Mouse (Mus musculus): Measurements from ENCODE around the gene Met. TPM values are rescaled to one million over a fixed set of nuclear protein-coding genes. Genes with fewer than 3 reads are reported as not detected.

Gene Met
- polyA plus RNA-seq, 1 experiment, result 4.7 TPM

DNA sequence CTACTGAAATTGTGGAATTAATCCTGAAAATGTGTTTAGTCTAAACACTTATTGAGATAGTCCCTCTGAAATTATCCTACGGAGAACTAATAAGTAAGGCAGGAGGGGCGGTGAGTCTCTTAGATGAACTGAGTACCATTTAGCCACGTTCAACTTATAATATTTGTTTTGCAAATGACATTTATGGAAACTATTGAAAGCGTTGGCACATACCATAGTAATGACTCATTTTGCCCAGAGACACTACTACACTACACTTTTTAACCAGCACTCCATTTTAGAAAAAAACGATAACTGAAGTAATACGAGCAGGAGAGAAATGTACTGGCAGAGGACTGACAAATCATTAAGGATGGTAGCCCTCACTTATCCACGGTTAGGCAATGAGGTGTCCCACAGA, 92.1 kb downstream of the Met start:
- TF ChIP-seq CTCF (IDR thresholded peaks at IDR 0.05; ENCODE audit: extremely low read depth, insufficient read length, insufficient replicate concordance, low read depth, low read length) (no peak), POLR2A (IDR thresholded peaks at IDR 0.05; ENCODE audit: low read depth, low read length) (no peak)
- H3K4me1 ChIP-seq (ENCODE audit: control insufficient read depth, insufficient read depth, insufficient read length, low read length), result peaks cover 15% of the 10 kb centered on the region
- 63% methylated on average over 7 of the region's 7 CpGs for WGBS
- H3K27me3 ChIP-seq (ENCODE audit: control insufficient read depth, insufficient read depth, low read length), result no peaks in the 10 kb centered on the region
- H3K4me3 ChIP-seq (ENCODE audit: low read depth, low read length), result no peak overlapping the region
- H3K27ac ChIP-seq (ENCODE audit: insufficient read depth, low read depth, low read length), result no peak overlapping the region
- H3K36me3 ChIP-seq (ENCODE audit: control insufficient read depth, insufficient read depth, low read length), result peaks cover 18% of the 10 kb centered on the region

GRCm38 (mm10) chr6:17559657-17560056, 96.1 kb downstream of the Met start:
- TF ChIP-seq POLR2A (IDR thresholded peaks at IDR 0.05; ENCODE audit: low read depth, low read length), result no peak
- TF ChIP-seq CTCF (IDR thresholded peaks at IDR 0.05; ENCODE audit: extremely low read depth, insufficient read length, insufficient replicate concordance, low read depth, low read length), result no peak
- H3K36me3 ChIP-seq (ENCODE audit: control insufficient read depth, insufficient read depth, low read length), result peaks cover 20% of the 10 kb centered on the region
- no peak overlapping the region for H3K4me3 ChIP-seq (ENCODE audit: low read depth, low read length)
- peak overlapping the region; percentile 11; the same call in 1 of the 2 replicates for H3K27ac ChIP-seq (ENCODE audit: insufficient read depth, low read depth, low read length)
- H3K27me3 ChIP-seq (ENCODE audit: control insufficient read depth, insufficient read depth, low read length), result no peaks in the 10 kb centered on the region
- 25% methylated on average over 4 of the region's 4 CpGs for WGBS
- peaks cover 13% of the 10 kb centered on the region; the same call in 1 of the 2 replicates for H3K4me1 ChIP-seq (ENCODE audit: control insufficient read depth, insufficient read depth, insufficient read length, low read length)

GRCm38 (mm10) chr6:17561347-17561746, 97.7 kb downstream of the Met start:
- no peak overlapping the region for H3K4me3 ChIP-seq (ENCODE audit: low read depth, low read length)
- peaks cover 11% of the 10 kb centered on the region; the same call in 1 of the 2 replicates for H3K4me1 ChIP-seq (ENCODE audit: control insufficient read depth, insufficient read depth, insufficient read length, low read length)
- H3K27me3 ChIP-seq (ENCODE audit: control insufficient read depth, insufficient read depth, low read length), result no peaks in the 10 kb centered on the region
- no peak overlapping the region for H3K27ac ChIP-seq (ENCODE audit: insufficient read depth, low read depth, low read length)
- 79% methylated on average over 2 of the region's 2 CpGs for WGBS
- peaks cover 22% of the 10 kb centered on the region for H3K36me3 ChIP-seq (ENCODE audit: control insufficient read depth, insufficient read depth, low read length)
- TF ChIP-seq CTCF (IDR thresholded peaks at IDR 0.05; ENCODE audit: extremely low read depth, insufficient read length, insufficient replicate concordance, low read depth, low read length) (no peak), POLR2A (IDR thresholded peaks at IDR 0.05; ENCODE audit: low read depth, low read length) (no peak)

DNA sequence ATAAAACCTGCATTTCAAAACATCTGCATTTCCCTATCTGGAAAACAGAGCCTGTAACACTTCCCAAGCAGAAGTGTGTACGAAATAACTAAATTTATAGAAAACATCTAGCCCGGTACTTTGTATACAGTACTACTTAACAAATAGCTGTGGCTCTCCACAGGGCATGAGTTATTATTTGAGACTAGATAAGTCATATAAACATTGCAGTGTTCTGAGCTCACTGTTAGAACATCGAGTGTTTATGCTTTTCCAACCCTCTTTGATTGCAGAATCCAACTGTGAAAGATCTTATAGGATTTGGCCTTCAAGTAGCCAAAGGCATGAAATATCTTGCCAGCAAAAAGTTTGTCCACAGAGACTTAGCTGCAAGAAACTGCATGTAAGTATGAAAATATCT, 98.3 kb downstream of the Met start:
- WGBS, result 74% methylated on average over 3 of the region's 3 CpGs
- H3K27me3 ChIP-seq (ENCODE audit: control insufficient read depth, insufficient read depth, low read length), result no peaks in the 10 kb centered on the region
- H3K27ac ChIP-seq (ENCODE audit: insufficient read depth, low read depth, low read length), result no peak overlapping the region
- TF ChIP-seq POLR2A (IDR thresholded peaks at IDR 0.05; ENCODE audit: low read depth, low read length) (no peak), CTCF (IDR thresholded peaks at IDR 0.05; ENCODE audit: extremely low read depth, insufficient read length, insufficient replicate concordance, low read depth, low read length) (no peak)
- H3K4me1 ChIP-seq (ENCODE audit: control insufficient read depth, insufficient read depth, insufficient read length, low read length), result peaks cover 11% of the 10 kb centered on the region; the same call in 1 of the 2 replicates
- H3K4me3 ChIP-seq (ENCODE audit: low read depth, low read length), result no peak overlapping the region
- H3K36me3 ChIP-seq (ENCODE audit: control insufficient read depth, insufficient read depth, low read length), result peaks cover 24% of the 10 kb centered on the region

GRCm38 (mm10) chr6:17562472-17563088, 99.0 kb downstream of the Met start:
- no peaks in the 10 kb centered on the region for H3K27me3 ChIP-seq (ENCODE audit: control insufficient read depth, insufficient read depth, low read length)
- TF ChIP-seq POLR2A (IDR thresholded peaks at IDR 0.05; ENCODE audit: low read depth, low read length), result no peak
- no peak for TF ChIP-seq CTCF (IDR thresholded peaks at IDR 0.05; ENCODE audit: extremely low read depth, insufficient read length, insufficient replicate concordance, low read depth, low read length)
- peaks cover 19% of the 10 kb centered on the region for H3K36me3 ChIP-seq (ENCODE audit: control insufficient read depth, insufficient read depth, low read length)
- no peak overlapping the region for H3K4me3 ChIP-seq (ENCODE audit: low read depth, low read length)
- 72% methylated on average over 10 of the region's 10 CpGs for WGBS
- H3K27ac ChIP-seq (ENCODE audit: insufficient read depth, low read depth, low read length), result no peak overlapping the region
- H3K4me1 ChIP-seq (ENCODE audit: control insufficient read depth, insufficient read depth, insufficient read length, low read length), result peaks cover 11% of the 10 kb centered on the region; the same call in 1 of the 2 replicates

GRCm38 (mm10) chr6:17568702-17569352, 105.2 kb downstream of the Met start:
- Histone ChIP-seq H3K4me3 (ENCODE audit: low read depth, low read length) (no peak overlapping the region), H3K4me1 (ENCODE audit: control insufficient read depth, insufficient read depth, insufficient read length, low read length) (peaks cover 14% of the 10 kb centered on the region; the same call in 1 of the 2 replicates), H3K27ac (ENCODE audit: insufficient read depth, low read depth, low read length) (peak overlapping the region; percentile 79), H3K36me3 (ENCODE audit: control insufficient read depth, insufficient read depth, low read length) (peaks cover 16% of the 10 kb centered on the region), H3K27me3 (ENCODE audit: control insufficient read depth, insufficient read depth, low read length) (no peaks in the 10 kb centered on the region)
- no peak for TF ChIP-seq POLR2A (IDR thresholded peaks at IDR 0.05; ENCODE audit: low read depth, low read length)
- no peak for TF ChIP-seq CTCF (IDR thresholded peaks at IDR 0.05; ENCODE audit: extremely low read depth, insufficient read length, insufficient replicate concordance, low read depth, low read length)
- 35% methylated on average over 11 of the region's 11 CpGs for WGBS

GRCm38 (mm10) chr6:17573227-17573626, 109.6 kb downstream of the Met start:
- Histone ChIP-seq H3K36me3 (ENCODE audit: control insufficient read depth, insufficient read depth, low read length) (peaks cover 5% of the 10 kb centered on the region), H3K27me3 (ENCODE audit: control insufficient read depth, insufficient read depth, low read length) (no peaks in the 10 kb centered on the region), H3K27ac (ENCODE audit: insufficient read depth, low read depth, low read length) (0 out of 2 replicates have a peak overlapping the region, but pooled peaks have one; percentile 16), H3K4me1 (ENCODE audit: control insufficient read depth, insufficient read depth, insufficient read length, low read length) (peaks cover 11% of the 10 kb centered on the region; the same call in 1 of the 2 replicates), H3K4me3 (ENCODE audit: low read depth, low read length) (no peak overlapping the region)
- WGBS, result 33% methylated on average over 5 of the region's 5 CpGs
- no peak for TF ChIP-seq CTCF (IDR thresholded peaks at IDR 0.05; ENCODE audit: extremely low read depth, insufficient read length, insufficient replicate concordance, low read depth, low read length)
- TF ChIP-seq POLR2A (IDR thresholded peaks at IDR 0.05; ENCODE audit: low read depth, low read length), result no peak
